Mouse (Mus musculus): ENCODE results near the gene Cyp26a1. TPM values are rescaled to one million over a fixed set of nuclear protein-coding genes. Genes with fewer than 3 reads are reported as not detected.

Cyp26a1 gene
- 0.16 TPM in 1 of 2 replicates, not detected in the other for polyA plus RNA-seq (2015; fragmentation: Nextera tagmentation; extraction: Ambion mirVana)

DNA sequence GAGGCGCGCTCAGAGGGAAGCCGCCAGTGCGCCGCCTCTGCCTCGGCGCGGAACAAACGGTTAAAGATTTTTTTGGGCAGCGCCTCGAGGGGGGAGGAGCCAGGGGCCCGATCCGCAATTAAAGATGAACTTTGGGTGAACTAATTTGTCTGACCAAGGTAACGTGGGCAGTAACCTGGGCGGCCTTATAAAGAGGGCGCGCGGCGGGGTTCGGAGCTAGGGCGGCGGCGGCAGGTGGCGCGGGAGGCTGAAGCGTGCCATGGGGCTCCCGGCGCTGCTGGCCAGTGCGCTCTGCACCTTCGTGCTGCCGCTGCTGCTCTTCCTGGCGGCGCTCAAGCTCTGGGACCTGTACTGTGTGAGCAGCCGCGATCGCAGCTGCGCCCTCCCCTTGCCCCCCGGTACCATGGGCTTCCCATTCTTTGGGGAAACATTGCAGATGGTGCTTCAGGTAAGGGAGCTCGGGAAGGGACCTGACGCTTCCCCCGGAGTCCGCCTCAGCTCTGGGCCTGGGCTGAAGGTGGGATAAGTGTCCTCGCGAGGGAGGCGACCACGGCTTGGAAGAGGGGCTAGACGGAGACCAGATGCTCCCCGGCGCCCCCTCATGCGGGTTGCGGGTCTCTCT, at the start of gene Cyp26a1:
Gene Cyp26a1, plus strand, starts transcription at position 148 of the 622 bp plus-strand sequence.
- Histone ChIP-seq H3K4me3 (ENCODE audit: low read depth, low read length) (peak within 1 kb of the TSS; percentile 34), H3K27ac (ENCODE audit: low read length) (no peak within 1 kb of the TSS), H3K9ac (ENCODE audit: low read depth, low read length) (0 out of 2 replicates have a peak within 1 kb of the TSS, but pooled peaks have one; percentile 15), H3K9me3 (replicated peaks; ENCODE audit: control insufficient read depth, low read length, poor library complexity, severe bottlenecking) (no peaks in the 10 kb centered on the region), H3K36me3 (ENCODE audit: control insufficient read depth, insufficient read depth, low read length) (no peaks in the 10 kb centered on the region), H3K4me2 (ENCODE audit: low read length) (peak within 1 kb of the TSS; percentile 66), H3K4me1 (ENCODE audit: control insufficient read depth, insufficient read depth, low read length) (peaks cover 26% of the 10 kb centered on the region), H3K27me3 (ENCODE audit: control insufficient read depth, insufficient read depth, low read depth, low read length) (peaks cover 88% of the 10 kb centered on the region)
- ATAC-seq: 0 out of 2 replicates have a peak, but pooled peaks have one; percentile 41
- WGBS: under 1% methylated on average over 51 of the region's 51 CpGs

DNA sequence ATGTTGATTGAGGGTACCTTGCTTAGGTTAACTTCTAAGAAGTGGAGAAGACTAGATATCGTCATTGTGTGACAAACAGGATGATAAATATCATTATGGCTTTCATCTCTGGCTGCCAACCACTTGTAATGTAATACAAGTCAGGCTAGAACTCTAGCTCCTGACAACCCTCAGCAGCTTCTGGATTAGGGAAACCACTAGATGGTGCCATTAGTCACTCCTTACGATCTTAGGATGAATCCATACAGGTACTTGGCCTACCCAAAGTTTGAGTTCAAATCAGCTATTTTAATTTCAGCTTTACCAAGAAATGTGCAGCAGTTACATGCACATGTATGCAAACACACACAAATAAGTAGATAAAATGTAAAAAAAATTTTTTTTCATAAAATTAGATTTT, 49.6 kb upstream of the Cyp26a1 start:
- H3K27ac ChIP-seq (ENCODE audit: low read length): no peak overlapping the region
- no peaks in the 10 kb centered on the region for H3K36me3 ChIP-seq (ENCODE audit: control insufficient read depth, insufficient read depth, low read length)
- H3K4me3 ChIP-seq (ENCODE audit: low read depth, low read length): no peak overlapping the region
- no peaks in the 10 kb centered on the region for H3K9me3 ChIP-seq (replicated peaks; ENCODE audit: control insufficient read depth, low read length, poor library complexity, severe bottlenecking)
- no peaks in the 10 kb centered on the region for H3K27me3 ChIP-seq (ENCODE audit: control insufficient read depth, insufficient read depth, low read depth, low read length)
- no peak for ATAC-seq
- WGBS: 40% methylated on average over 2 of the region's 2 CpGs
- no peak overlapping the region for H3K9ac ChIP-seq (ENCODE audit: low read depth, low read length)
- no peaks in the 10 kb centered on the region for H3K4me1 ChIP-seq (ENCODE audit: control insufficient read depth, insufficient read depth, low read length)
- no peak overlapping the region for H3K4me2 ChIP-seq (ENCODE audit: low read length)

DNA sequence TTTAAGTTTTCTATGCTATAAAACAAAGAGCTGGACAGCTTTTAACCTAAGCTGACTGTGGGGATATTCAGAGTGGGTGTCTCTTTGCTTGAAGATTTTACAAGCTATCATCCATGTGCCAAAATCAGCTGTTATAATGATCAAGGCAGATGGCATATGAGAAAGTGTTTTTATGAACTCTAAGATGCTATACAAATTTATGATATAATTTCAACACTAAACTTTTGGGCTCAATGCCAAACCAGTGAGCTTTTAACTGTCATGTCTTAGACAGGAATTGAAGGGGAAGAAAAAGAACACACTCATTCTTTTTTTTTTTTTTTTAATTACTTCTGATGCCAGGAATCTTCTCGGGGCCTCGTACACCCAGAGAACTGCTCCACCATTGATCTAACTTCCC, 47.1 kb upstream of the Cyp26a1 start:
- Histone ChIP-seq H3K9me3 (replicated peaks; ENCODE audit: control insufficient read depth, low read length, poor library complexity, severe bottlenecking) (no peaks in the 10 kb centered on the region), H3K4me1 (ENCODE audit: control insufficient read depth, insufficient read depth, low read length) (no peaks in the 10 kb centered on the region), H3K27me3 (ENCODE audit: control insufficient read depth, insufficient read depth, low read depth, low read length) (no peaks in the 10 kb centered on the region; the same call in 1 of the 2 replicates), H3K36me3 (ENCODE audit: control insufficient read depth, insufficient read depth, low read length) (no peaks in the 10 kb centered on the region), H3K4me2 (ENCODE audit: low read length) (no peak overlapping the region), H3K4me3 (ENCODE audit: low read depth, low read length) (no peak overlapping the region), H3K9ac (ENCODE audit: low read depth, low read length) (no peak overlapping the region), H3K27ac (ENCODE audit: low read length) (no peak overlapping the region)
- 84% methylated on average over 2 of the region's 2 CpGs for WGBS
- no peak for ATAC-seq

DNA sequence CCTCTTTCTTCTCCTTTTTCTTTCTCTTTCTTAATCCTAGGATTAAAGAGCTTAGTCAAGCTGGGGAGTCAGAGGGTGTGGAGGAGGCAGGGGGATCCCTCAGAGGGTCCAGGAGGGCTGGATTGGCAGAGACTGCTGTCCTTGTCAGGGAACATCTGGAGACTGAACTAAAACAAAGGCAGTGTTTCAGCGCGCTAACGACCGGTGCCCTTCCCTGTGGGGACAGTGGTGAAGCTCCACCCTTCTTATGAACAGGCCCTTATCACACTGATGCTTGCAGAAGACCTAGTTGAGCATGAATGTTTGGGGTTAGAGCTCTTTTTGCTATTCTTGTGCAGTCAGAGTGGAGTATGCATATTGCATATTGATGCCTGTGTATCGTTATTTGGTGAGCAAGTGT, 43.6 kb upstream of the Cyp26a1 start:
- Histone ChIP-seq H3K9me3 (replicated peaks; ENCODE audit: control insufficient read depth, low read length, poor library complexity, severe bottlenecking) (no peaks in the 10 kb centered on the region), H3K4me1 (ENCODE audit: control insufficient read depth, insufficient read depth, low read length) (no peaks in the 10 kb centered on the region), H3K4me3 (ENCODE audit: low read depth, low read length) (no peak overlapping the region), H3K9ac (ENCODE audit: low read depth, low read length) (no peak overlapping the region), H3K36me3 (ENCODE audit: control insufficient read depth, insufficient read depth, low read length) (no peaks in the 10 kb centered on the region), H3K4me2 (ENCODE audit: low read length) (no peak overlapping the region), H3K27me3 (ENCODE audit: control insufficient read depth, insufficient read depth, low read depth, low read length) (no peaks in the 10 kb centered on the region; the same call in 1 of the 2 replicates), H3K27ac (ENCODE audit: low read length) (no peak overlapping the region)
- ATAC-seq: no peak
- WGBS: 14% methylated on average over 5 of the region's 5 CpGs

DNA sequence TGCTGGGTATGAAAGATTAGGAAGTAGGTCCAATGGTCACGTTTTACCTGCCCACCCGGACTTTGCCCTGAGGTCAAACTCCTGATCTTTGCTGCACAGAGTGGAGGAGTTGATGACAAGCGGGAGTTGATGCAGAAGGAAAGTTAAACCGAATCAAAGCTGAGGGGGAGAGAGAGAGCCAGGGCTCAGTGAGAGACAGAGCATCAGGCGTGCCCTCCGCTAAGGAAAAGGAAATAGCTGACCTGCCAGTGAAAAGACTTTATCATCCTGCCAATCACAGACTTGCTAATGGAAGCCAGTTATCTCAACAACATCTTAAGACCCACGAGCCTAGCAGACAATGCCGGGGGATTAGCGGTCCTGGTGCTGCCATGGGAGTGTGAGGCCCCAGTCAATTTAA, 41.2 kb upstream of the Cyp26a1 start:
- H3K4me1 ChIP-seq (ENCODE audit: control insufficient read depth, insufficient read depth, low read length): no peaks in the 10 kb centered on the region
- H3K9ac ChIP-seq (ENCODE audit: low read depth, low read length): no peak overlapping the region
- no peaks in the 10 kb centered on the region for H3K36me3 ChIP-seq (ENCODE audit: control insufficient read depth, insufficient read depth, low read length)
- ATAC-seq: no peak
- H3K27me3 ChIP-seq (ENCODE audit: control insufficient read depth, insufficient read depth, low read depth, low read length): no peaks in the 10 kb centered on the region; the same call in 1 of the 2 replicates
- no peak overlapping the region for H3K27ac ChIP-seq (ENCODE audit: low read length)
- no peak overlapping the region for H3K4me3 ChIP-seq (ENCODE audit: low read depth, low read length)
- 7% methylated on average over 9 of the region's 9 CpGs for WGBS
- H3K4me2 ChIP-seq (ENCODE audit: low read length): no peak overlapping the region
- no peaks in the 10 kb centered on the region for H3K9me3 ChIP-seq (replicated peaks; ENCODE audit: control insufficient read depth, low read length, poor library complexity, severe bottlenecking)

DNA sequence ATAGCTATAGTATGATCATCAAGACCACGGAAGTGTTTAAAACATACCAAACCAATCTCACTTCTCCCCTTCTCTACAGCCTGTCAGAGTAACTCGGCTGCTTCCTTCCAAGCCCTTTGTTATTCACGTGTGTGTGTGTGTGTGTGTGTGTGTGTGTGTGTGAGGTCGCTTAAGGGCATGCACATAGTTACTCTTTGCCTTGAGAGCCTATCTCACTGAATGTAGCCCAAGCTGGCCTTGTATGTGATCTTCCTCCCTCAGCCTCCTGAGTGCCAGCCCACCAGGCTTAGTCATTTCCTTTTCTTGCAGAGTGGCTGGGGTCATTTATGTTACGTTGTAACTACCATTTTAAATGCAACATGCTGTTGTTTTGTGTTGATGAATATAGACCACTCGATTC, 32.3 kb upstream of the Cyp26a1 start:
- H3K27ac ChIP-seq (ENCODE audit: low read length): no peak overlapping the region
- ATAC-seq: no peak
- WGBS: 69% methylated on average over 6 of the region's 6 CpGs
- no peak overlapping the region for H3K4me3 ChIP-seq (ENCODE audit: low read depth, low read length)
- no peaks in the 10 kb centered on the region for H3K9me3 ChIP-seq (replicated peaks; ENCODE audit: control insufficient read depth, low read length, poor library complexity, severe bottlenecking)
- no peak overlapping the region for H3K4me2 ChIP-seq (ENCODE audit: low read length)
- no peak overlapping the region for H3K9ac ChIP-seq (ENCODE audit: low read depth, low read length)
- H3K36me3 ChIP-seq (ENCODE audit: control insufficient read depth, insufficient read depth, low read length): no peaks in the 10 kb centered on the region
- no peaks in the 10 kb centered on the region for H3K4me1 ChIP-seq (ENCODE audit: control insufficient read depth, insufficient read depth, low read length)
- no peaks in the 10 kb centered on the region for H3K27me3 ChIP-seq (ENCODE audit: control insufficient read depth, insufficient read depth, low read depth, low read length)

DNA sequence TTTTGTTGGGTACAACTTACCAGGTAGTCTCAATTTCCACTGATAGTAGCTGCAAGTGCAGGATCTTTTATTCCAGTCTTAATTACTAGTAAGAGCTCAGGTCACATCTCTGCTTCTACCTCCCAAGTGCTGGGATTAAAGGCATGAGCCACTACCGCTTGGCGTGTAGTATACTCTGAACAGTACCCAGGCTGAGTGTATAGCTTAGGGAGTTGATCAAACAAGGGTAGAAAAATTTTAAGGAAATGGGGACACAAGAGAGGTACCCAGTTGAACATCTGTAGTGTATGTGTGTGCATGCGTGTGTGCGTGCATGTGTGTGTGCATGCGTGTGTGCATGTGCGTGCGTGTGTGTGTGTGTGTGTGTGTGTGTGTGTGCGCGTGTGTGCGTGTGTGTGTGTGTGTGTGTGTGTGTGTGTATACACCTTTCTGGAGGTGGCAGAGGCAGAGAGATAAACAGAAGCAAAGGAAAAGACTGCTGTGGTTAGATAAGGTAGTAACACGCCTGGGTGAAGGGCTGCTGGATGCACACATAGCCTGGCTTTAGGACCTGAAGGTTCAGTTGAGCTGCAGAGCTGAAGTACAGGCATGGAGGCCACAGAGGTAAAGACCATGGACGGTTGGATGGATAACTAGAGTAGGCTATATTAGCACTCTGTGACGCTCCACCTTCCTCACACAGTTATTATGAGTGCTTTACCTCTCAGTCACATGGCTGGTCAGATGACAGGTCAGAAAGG, 29.6 kb upstream of the Cyp26a1 start:
- Histone ChIP-seq H3K36me3 (ENCODE audit: control insufficient read depth, insufficient read depth, low read length) (no peaks in the 10 kb centered on the region), H3K9me3 (replicated peaks; ENCODE audit: control insufficient read depth, low read length, poor library complexity, severe bottlenecking) (no peaks in the 10 kb centered on the region), H3K4me2 (ENCODE audit: low read length) (no peak overlapping the region), H3K9ac (ENCODE audit: low read depth, low read length) (no peak overlapping the region), H3K27ac (ENCODE audit: low read length) (no peak overlapping the region), H3K4me1 (ENCODE audit: control insufficient read depth, insufficient read depth, low read length) (no peaks in the 10 kb centered on the region), H3K27me3 (ENCODE audit: control insufficient read depth, insufficient read depth, low read depth, low read length) (no peaks in the 10 kb centered on the region), H3K4me3 (ENCODE audit: low read depth, low read length) (no peak overlapping the region)
- 58% methylated on average over 13 of the region's 13 CpGs for WGBS
- ATAC-seq: no peak

DNA sequence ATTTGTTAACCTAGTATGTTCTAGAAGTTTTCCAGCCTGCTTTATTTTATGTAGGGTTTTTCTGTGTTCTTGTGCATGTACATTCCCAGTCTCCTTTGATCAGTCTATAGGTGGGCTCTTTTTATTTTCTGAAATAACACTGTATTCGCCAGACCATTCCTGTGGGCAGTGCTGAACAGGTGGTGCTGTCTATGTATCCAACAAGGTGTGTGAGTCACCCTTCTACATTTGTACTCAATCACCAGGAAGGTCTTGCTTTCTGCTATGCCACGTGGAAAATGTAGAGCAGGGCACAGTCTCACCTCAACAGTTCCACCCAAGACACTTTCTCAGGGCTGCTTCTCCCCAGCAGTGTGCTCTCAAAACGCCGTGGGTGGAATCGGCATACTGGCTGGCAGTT, 28.9 kb upstream of the Cyp26a1 start:
- no peaks in the 10 kb centered on the region for H3K36me3 ChIP-seq (ENCODE audit: control insufficient read depth, insufficient read depth, low read length)
- no peaks in the 10 kb centered on the region for H3K9me3 ChIP-seq (replicated peaks; ENCODE audit: control insufficient read depth, low read length, poor library complexity, severe bottlenecking)
- no peaks in the 10 kb centered on the region for H3K27me3 ChIP-seq (ENCODE audit: control insufficient read depth, insufficient read depth, low read depth, low read length)
- H3K9ac ChIP-seq (ENCODE audit: low read depth, low read length): no peak overlapping the region
- H3K4me3 ChIP-seq (ENCODE audit: low read depth, low read length): no peak overlapping the region
- no peak overlapping the region for H3K4me2 ChIP-seq (ENCODE audit: low read length)
- 93% methylated on average over 5 of the region's 5 CpGs for WGBS
- ATAC-seq: no peak
- no peaks in the 10 kb centered on the region for H3K4me1 ChIP-seq (ENCODE audit: control insufficient read depth, insufficient read depth, low read length)
- H3K27ac ChIP-seq (ENCODE audit: low read length): no peak overlapping the region

DNA sequence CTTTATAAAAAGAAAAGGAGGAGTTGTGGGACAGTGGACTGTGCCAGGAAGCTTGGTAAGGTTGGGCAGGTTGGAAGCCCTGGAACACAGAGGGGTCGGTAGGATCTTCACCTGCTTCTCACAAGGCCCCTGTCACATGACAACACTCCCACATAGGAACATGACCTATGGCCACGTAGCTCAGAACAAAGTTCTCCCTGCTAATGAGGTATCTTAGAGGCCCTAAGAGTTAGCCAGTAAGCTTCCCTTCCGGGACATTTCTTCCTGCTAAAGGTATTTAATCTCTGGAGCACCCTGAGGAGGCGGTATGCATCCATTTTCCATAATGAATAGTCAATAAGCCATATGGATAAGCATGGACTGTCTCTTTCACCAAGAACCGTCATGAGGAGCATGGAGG, 28.1 kb upstream of the Cyp26a1 start:
- Histone ChIP-seq H3K27me3 (ENCODE audit: control insufficient read depth, insufficient read depth, low read depth, low read length) (no peaks in the 10 kb centered on the region), H3K4me3 (ENCODE audit: low read depth, low read length) (no peak overlapping the region), H3K4me2 (ENCODE audit: low read length) (no peak overlapping the region), H3K36me3 (ENCODE audit: control insufficient read depth, insufficient read depth, low read length) (no peaks in the 10 kb centered on the region), H3K9me3 (replicated peaks; ENCODE audit: control insufficient read depth, low read length, poor library complexity, severe bottlenecking) (no peaks in the 10 kb centered on the region), H3K4me1 (ENCODE audit: control insufficient read depth, insufficient read depth, low read length) (no peaks in the 10 kb centered on the region), H3K9ac (ENCODE audit: low read depth, low read length) (no peak overlapping the region), H3K27ac (ENCODE audit: low read length) (no peak overlapping the region)
- 75% methylated on average over 5 of the region's 5 CpGs for WGBS
- no peak for ATAC-seq
